Mouse (Mus musculus) liver, postnatal 0 days (tissue): ENCODE results near the gene Gng8. TPM values are rescaled to one million over a fixed set of nuclear protein-coding genes. Genes with fewer than 3 reads are reported as not detected.

Experiments
- ATAC-seq: fragments of 200-750 bp; cut with Nextera tagmentation; 2 replicates; pipeline ENCODE4 v1.8.0; 2017; ENCODE audit warnings: mild to moderate bottlenecking, moderate library complexity
- DNase-seq: peaks from one replicate; pipeline ENCODE4 v3.0.0-alpha.2; 2016
- H3K27ac ChIP-seq: fragments of 300-500 bp; sonication (generic); 2 replicates; pipeline ENCODE4 v1.5.1; 2014; ENCODE audit warnings: antibody characterized with exemption, moderate library complexity, mild to moderate bottlenecking, low read depth
- H3K27me3 ChIP-seq: fragments of 300-500 bp; sonication (generic); 2 replicates; pipeline ENCODE4 v1.6.1; 2014; ENCODE audit warnings: low read length, control low read depth, mixed read lengths; ENCODE audit not compliant: insufficient read depth
- H3K36me3 ChIP-seq: fragments of 300-500 bp; sonication (generic); replicated peaks from 2 replicates; pipeline ENCODE4 v1.6.1; 2014; ENCODE audit warnings: mild to moderate bottlenecking, control low read depth, low read length, moderate library complexity, mixed read lengths; ENCODE audit not compliant: insufficient read depth
- H3K4me1 ChIP-seq: fragments of 300-500 bp; sonication (generic); 2 replicates; pipeline ENCODE4 v1.6.1; 2014; ENCODE audit warnings: antibody characterized with exemption, mild to moderate bottlenecking, control low read depth; ENCODE audit not compliant: insufficient read depth
- H3K4me2 ChIP-seq: fragments of 300-500 bp; sonication (generic); 2 replicates; pipeline ENCODE4 v1.6.1; 2014; ENCODE audit warnings: low read depth, mild to moderate bottlenecking, low read length, moderate library complexity, mixed read lengths
- H3K4me3 ChIP-seq: fragments of 300-500 bp; sonication (generic); 2 replicates; pipeline ENCODE4 v1.5.1; 2014; ENCODE audit warnings: low read depth, low read length
- H3K9ac ChIP-seq: fragments of 300-500 bp; sonication (generic); replicated peaks from 2 replicates; pipeline ENCODE4 v1.6.1; 2014; ENCODE audit warnings: mild to moderate bottlenecking, moderate library complexity
- H3K9me3 ChIP-seq: fragments of 300-500 bp; sonication (generic); 2 replicates; pipeline ENCODE4 v1.6.1; 2016; ENCODE audit warnings: mild to moderate bottlenecking, control low read depth, low read length, mixed read lengths
- CTCF ChIP-seq: sonication (generic); IDR thresholded peaks from 2 replicates; pipeline ENCODE4 v1.5.1; 2016; ENCODE audit warnings: antibody characterized with exemption, low read depth
- EP300 ChIP-seq: IDR thresholded peaks from 2 replicates; pipeline ENCODE4 v1.6.1; 2016; ENCODE audit warnings: antibody characterized with exemption, low read depth, mild to moderate bottlenecking
- WGBS: fragments of 180-500 bp; shearing (Covaris S2); extraction: QIAGEN DNeasy Blood & Tissue Kit; methylation state at CpG from one replicate; pipeline ENCODE4 v1.1.7; 2014; ENCODE audit not compliant: insufficient replicate concordance; 5-methylcytosine and 5-hydroxymethylcytosine counted together
- polyA plus RNA-seq: library from polyadenylated mRNA; unstranded; fragments of >200 nt; fragmentation: Nextera tagmentation; extraction: Ambion mirVana; gene quantifications from 2 replicates; pipeline ENCODE4 v1.2.1, GENCODE M21; 2015

Gene Gng8
- polyA plus RNA-seq, 1 experiment from 2014 or later, result 0.20 TPM

DNA sequence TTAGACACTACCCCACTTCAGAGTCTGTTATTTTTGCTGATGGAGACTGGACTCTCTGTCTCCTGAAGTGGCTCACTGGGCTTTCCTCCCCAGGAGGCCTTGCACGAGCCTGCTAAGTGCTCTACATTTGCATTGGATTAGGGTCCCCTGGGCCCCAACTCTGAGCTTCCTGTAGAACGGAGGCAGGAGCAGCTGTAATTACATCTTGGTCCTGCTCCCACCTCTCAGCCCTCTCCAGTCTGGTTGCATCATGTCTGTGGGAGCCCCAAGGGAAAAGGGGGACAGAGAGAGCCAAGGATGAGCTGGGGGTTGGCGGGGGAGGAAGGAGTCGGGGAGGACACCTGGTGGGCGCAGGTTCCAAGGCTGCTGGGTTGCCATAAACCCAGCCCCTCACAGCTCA lies 8.9 kb downstream of the Gng8 start:
- TF ChIP-seq EP300 (no peak), CTCF (no peak)
- no peak overlapping the region for H3K27ac ChIP-seq
- DNase-seq (no peak), ATAC-seq (no peak)
- no peak overlapping the region for H3K9ac ChIP-seq
- H3K27me3 ChIP-seq, result no peaks in the 10 kb centered on the region; the same call in 1 of the 2 replicates
- no peak overlapping the region for H3K4me3 ChIP-seq
- H3K36me3 ChIP-seq, result no peaks in the 10 kb centered on the region
- WGBS, result 46% methylated on average over 5 of the region's 5 CpGs
- H3K4me1 ChIP-seq, result 0 out of 2 replicates have a peak, but pooled peaks cover 2% of the 10 kb centered on the region
- H3K9me3 ChIP-seq, result no peaks in the 10 kb centered on the region
- H3K4me2 ChIP-seq, result no peak overlapping the region

- Histone ChIP-seq H3K9ac (no peak overlapping the region), H3K4me1 (peaks cover 2% of the 10 kb centered on the region; the same call in 1 of the 2 replicates), H3K4me2 (no peak overlapping the region), H3K27me3 (no peaks in the 10 kb centered on the region), H3K36me3 (no peaks in the 10 kb centered on the region), H3K4me3 (no peak overlapping the region), H3K27ac (no peak overlapping the region), H3K9me3 (no peaks in the 10 kb centered on the region)
- 32% methylated on average over 2 of the region's 2 CpGs for WGBS
- no peak for DNase-seq
- ATAC-seq, result no peak
- no peak for TF ChIP-seq EP300
- TF ChIP-seq CTCF, result no peak
Measured at GRCm38 (mm10) chr7:16903439-16903955, 11.9 kb downstream of the Gng8 start.

- H3K4me1 ChIP-seq, result peaks cover 8% of the 10 kb centered on the region; the same call in 1 of the 2 replicates
- WGBS, result 32% methylated on average over 6 of the region's 10 CpGs
- no peaks in the 10 kb centered on the region for H3K36me3 ChIP-seq
- no peak for DNase-seq
- no peak for TF ChIP-seq EP300
- TF ChIP-seq CTCF, result no peak
- 0 out of 2 replicates have a peak, but pooled peaks have one; percentile 24 for ATAC-seq
- no peak overlapping the region for H3K4me2 ChIP-seq
- no peak overlapping the region for H3K9ac ChIP-seq
- H3K27ac ChIP-seq, result no peak overlapping the region
- H3K27me3 ChIP-seq, result no peaks in the 10 kb centered on the region
- H3K4me3 ChIP-seq, result no peak overlapping the region
- no peaks in the 10 kb centered on the region for H3K9me3 ChIP-seq
Measured at GRCm38 (mm10) chr7:16904120-16904675, 12.6 kb downstream of the Gng8 start.

DNA sequence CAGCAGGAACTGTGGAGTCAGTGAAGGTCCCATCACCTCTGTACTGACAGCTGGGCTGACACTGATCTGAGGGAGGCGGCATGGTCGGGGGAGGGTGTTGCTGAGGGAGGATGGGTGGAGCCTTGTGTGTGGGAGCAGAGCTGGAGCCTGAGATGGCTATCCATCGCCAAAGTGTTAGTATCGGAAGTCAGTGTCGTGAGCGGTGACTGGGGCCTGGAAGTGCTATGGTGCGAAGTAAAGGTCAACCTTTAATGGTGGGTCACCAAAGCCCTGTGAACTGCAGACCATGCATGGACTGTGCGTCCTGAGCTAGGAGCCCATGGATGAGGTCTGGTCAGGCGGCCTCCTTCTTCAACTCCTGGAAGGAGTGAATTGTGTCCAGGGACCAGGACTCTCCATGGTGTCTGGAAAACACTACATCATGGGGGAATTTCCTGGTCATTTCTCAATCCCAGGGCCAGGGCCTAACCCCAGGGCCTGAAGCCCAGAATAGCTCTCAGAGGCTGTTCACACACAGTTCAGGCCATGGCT lies 14.0 kb downstream of the Gng8 start:
- no peak for TF ChIP-seq EP300
- no peak for TF ChIP-seq CTCF
- DNase-seq, result no peak
- Histone ChIP-seq H3K9ac (no peak overlapping the region), H3K4me3 (no peak overlapping the region), H3K4me1 (peaks cover 10% of the 10 kb centered on the region; the same call in 1 of the 2 replicates), H3K27me3 (no peaks in the 10 kb centered on the region), H3K36me3 (no peaks in the 10 kb centered on the region), H3K4me2 (no peak overlapping the region), H3K27ac (no peak overlapping the region), H3K9me3 (no peaks in the 10 kb centered on the region)
- ATAC-seq, result no peak
- 50% methylated on average over 9 of the region's 9 CpGs for WGBS

DNA sequence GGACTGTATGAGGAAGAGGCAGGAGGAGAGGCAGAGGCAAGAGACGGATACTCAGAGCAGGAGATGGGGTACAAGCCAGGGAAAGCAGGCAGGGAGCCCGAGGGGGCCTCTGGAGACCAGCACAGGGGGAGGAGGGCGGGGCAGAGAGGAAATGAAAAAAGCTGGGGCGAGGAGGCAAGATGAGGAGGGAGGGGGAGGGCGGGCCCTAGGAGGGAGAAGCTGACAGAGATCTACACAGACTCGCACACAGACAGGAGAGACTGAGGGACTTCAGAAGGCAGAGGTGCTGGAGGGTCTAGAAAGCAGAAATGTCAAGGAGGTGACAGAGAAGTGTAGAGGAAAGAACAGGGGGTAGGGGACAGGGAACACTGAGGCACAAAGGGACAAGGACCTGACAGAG lies 14.7 kb downstream of the Gng8 start, which contains the start of gene Ptgir:
Gene Ptgir, plus strand, starts transcription at position 210 of the 400 bp plus-strand sequence.
- H3K27ac ChIP-seq, result no peak within 1 kb of the TSS

GRCm38 (mm10) chr7:16906889-16907559 lies 15.4 kb downstream of the Gng8 start:
- 85% methylated on average over 41 of the region's 41 CpGs for WGBS
- Histone ChIP-seq H3K9ac (no peak overlapping the region), H3K4me3 (no peak overlapping the region; the same call in 1 of the 2 replicates)

More for the DNA sequence above, 14.7 kb downstream of the Gng8 start, which contains the start of gene Ptgir:
- H3K9ac ChIP-seq, result no peak within 1 kb of the TSS
- H3K9me3 ChIP-seq, result no peaks in the 10 kb centered on the region
- H3K4me3 ChIP-seq, result no peak within 1 kb of the TSS; the same call in 1 of the 2 replicates
- H3K4me1 ChIP-seq, result peaks cover 10% of the 10 kb centered on the region; the same call in 1 of the 2 replicates
- H3K27me3 ChIP-seq, result no peaks in the 10 kb centered on the region
- ATAC-seq, result no peak
- no peaks in the 10 kb centered on the region for H3K36me3 ChIP-seq
- no peak for DNase-seq
- no peak for TF ChIP-seq EP300
- TF ChIP-seq CTCF, result no peak
- 17% methylated on average over 6 of the region's 6 CpGs for WGBS
- H3K4me2 ChIP-seq, result peak within 1 kb of the TSS; percentile 58

More at GRCm38 (mm10) chr7:16906889-16907559, 15.4 kb downstream of the Gng8 start:
- Histone ChIP-seq H3K4me1 (peaks cover 10% of the 10 kb centered on the region; the same call in 1 of the 2 replicates), H3K4me2 (peak overlapping the region; percentile 58; the same call in 1 of the 2 replicates), H3K27me3 (no peaks in the 10 kb centered on the region), H3K36me3 (no peaks in the 10 kb centered on the region), H3K27ac (no peak overlapping the region), H3K9me3 (no peaks in the 10 kb centered on the region)
- DNase-seq (no peak), ATAC-seq (no peak)
- no peak for TF ChIP-seq EP300
- no peak for TF ChIP-seq CTCF
